20 mouse cellular contexts compared by ENCODE assay signal in genomic region chr2:74685059-74685603, GRCm38 (mm10). TPM values are rescaled to one million over a fixed set of nuclear protein-coding genes. Genes with fewer than 3 reads are reported as not detected.
DNase-seq lines count a peak whose midpoint lies in the region; ATAC-seq lines count a peak whose summit lies in the region.
"Had no signal": no experiment of that assay in that cellular context is flagged by ENCODE, and none has a peak within 500 bp of the region (broad histone marks: within the 10 kb centered on the region; RNA-seq: fewer than 3 reads in every experiment).

No protein-coding gene starts in this region.

- H3K9me3 ChIP-seq in kidney, embryonic 14.5 days (ENCODE audit: control insufficient read depth, low read length) = no peaks in the 10 kb centered on the region
- no peaks in the 10 kb centered on the region for H3K9me3 ChIP-seq in limb, embryonic 10.5 days (replicated peaks)
- no peaks in the 10 kb centered on the region for H3K9me3 ChIP-seq in limb, embryonic 13.5 days
- no peaks in the 10 kb centered on the region for H3K9me3 ChIP-seq in neural tube, embryonic 14.5 days (ENCODE audit: control insufficient read depth, low read length)
- H3K9me3 ChIP-seq: forebrain, embryonic 12.5 days; heart, embryonic 15.5 days; liver, embryonic 12.5 days had no signal

- no peaks in the 10 kb centered on the region for H3K4me1 ChIP-seq in kidney, embryonic 14.5 days (ENCODE audit: control insufficient read depth, insufficient read depth, low read length)
- peaks cover 63% of the 10 kb centered on the region for H3K4me1 ChIP-seq in limb, embryonic 10.5 days
- peaks cover 19% of the 10 kb centered on the region for H3K4me1 ChIP-seq in limb, embryonic 13.5 days
- H3K4me1 ChIP-seq in neural tube, embryonic 14.5 days (ENCODE audit: control insufficient read depth, insufficient read depth, low read length) = 0 out of 2 replicates have a peak, but pooled peaks cover 4% of the 10 kb centered on the region

- DNase-seq in kidney, postnatal 4 days = no peak
- DNase-seq in limb, embryonic 10.5 days (ENCODE audit: low spot score) = peak; percentile 47
- DNase-seq in testis, postnatal 14 days (ENCODE audit: low spot score) = no peak
- no peak for DNase-seq in Muller cell, postnatal 12 days (ENCODE audit: inconsistent ontology term)
- DNase-seq: cerebellum, adult 18-20 months; cerebellum, postnatal 25 days; heart, adult 18-20 months; kidney, adult 8-10 months; layer of hippocampus, postnatal 36 days; lung, adult 2 months; thymus, postnatal 4 days had no signal

- peak overlapping the region; percentile 85 for H3K4me3 ChIP-seq in kidney, embryonic 14.5 days (ENCODE audit: low read length)
- H3K4me3 ChIP-seq in limb, embryonic 10.5 days = peak overlapping the region; percentile 80
- peak overlapping the region; percentile 79 for H3K4me3 ChIP-seq in limb, embryonic 13.5 days
- peak overlapping the region; percentile 42; the same call in 1 of the 2 replicates for H3K4me3 ChIP-seq in neural tube, embryonic 14.5 days (ENCODE audit: low read depth, low read length)
- H3K4me3 ChIP-seq: forebrain, embryonic 12.5 days; heart, embryonic 15.5 days; layer of hippocampus, adult 2 months; liver, embryonic 12.5 days had no signal

- peak overlapping the region; percentile 85 for H3K4me2 ChIP-seq in kidney, embryonic 14.5 days (replicated peaks; ENCODE audit: low read depth, low read length)
- peak overlapping the region; percentile 75 for H3K4me2 ChIP-seq in limb, embryonic 13.5 days (replicated peaks)
- peak overlapping the region; percentile 41; the same call in 1 of the 2 replicates for H3K4me2 ChIP-seq in neural tube, embryonic 14.5 days (ENCODE audit: low read depth, low read length)
- H3K4me2 ChIP-seq: forebrain, embryonic 12.5 days; heart, embryonic 15.5 days; liver, embryonic 12.5 days had no signal

- WGBS in kidney, embryonic 14.5 days = 7% methylated on average over 4 of the region's 4 CpGs
- WGBS in limb, embryonic 10.5 days = 2% methylated on average over 4 of the region's 4 CpGs
- WGBS in limb, embryonic 13.5 days = 15% methylated on average over 4 of the region's 4 CpGs
- 10% methylated on average over 4 of the region's 4 CpGs for WGBS in neural tube, embryonic 14.5 days

- H3K27me3 ChIP-seq in kidney, embryonic 14.5 days (ENCODE audit: control insufficient read depth, insufficient read depth, low read length) = peaks cover 20% of the 10 kb centered on the region; the same call in 1 of the 2 replicates
- peaks cover 72% of the 10 kb centered on the region for H3K27me3 ChIP-seq in limb, embryonic 10.5 days (ENCODE audit: low read depth, poor library complexity, severe bottlenecking)
- peaks cover 59% of the 10 kb centered on the region for H3K27me3 ChIP-seq in limb, embryonic 13.5 days
- peaks cover 42% of the 10 kb centered on the region for H3K27me3 ChIP-seq in neural tube, embryonic 14.5 days (ENCODE audit: control insufficient read depth, insufficient read depth, low read length)

- peak overlapping the region; percentile 97; the same call in 1 of the 2 replicates for H3K27ac ChIP-seq in kidney, embryonic 14.5 days (ENCODE audit: low read depth, low read length)
- H3K27ac ChIP-seq in limb, embryonic 10.5 days = peak overlapping the region; percentile 99
- peak overlapping the region; percentile 98 for H3K27ac ChIP-seq in limb, embryonic 13.5 days
- H3K27ac ChIP-seq in neural tube, embryonic 14.5 days (ENCODE audit: low read depth, low read length) = no peak overlapping the region
- H3K27ac ChIP-seq: forebrain, embryonic 12.5 days; heart, embryonic 15.5 days; layer of hippocampus, adult 2 months; liver, embryonic 12.5 days had no signal

- ATAC-seq in kidney, embryonic 14.5 days (ENCODE audit: low FRiP score, low TSS enrichment) = no peak
- no peak for ATAC-seq in limb, embryonic 13.5 days (ENCODE audit: low FRiP score, low read depth)
- ATAC-seq in neural tube, embryonic 14.5 days (ENCODE audit: low read depth) = no peak
- ATAC-seq: liver, embryonic 12.5 days had no signal

- peak overlapping the region; percentile 99 for H3K9ac ChIP-seq in kidney, embryonic 14.5 days (ENCODE audit: low read depth, low read length)
- peak overlapping the region; percentile 99 for H3K9ac ChIP-seq in limb, embryonic 13.5 days
- no peak overlapping the region for H3K9ac ChIP-seq in neural tube, embryonic 14.5 days (replicated peaks; ENCODE audit: low read depth, low read length)
- H3K9ac ChIP-seq: forebrain, embryonic 12.5 days; heart, embryonic 15.5 days; liver, embryonic 12.5 days had no signal

- H3K36me3 ChIP-seq in kidney, embryonic 14.5 days (ENCODE audit: control insufficient read depth, insufficient read depth, low read length) = peaks cover 2% of the 10 kb centered on the region; the same call in 1 of the 2 replicates
- peaks cover 18% of the 10 kb centered on the region for H3K36me3 ChIP-seq in limb, embryonic 10.5 days
- H3K36me3 ChIP-seq in limb, embryonic 13.5 days = 0 out of 2 replicates have a peak, but pooled peaks cover 8% of the 10 kb centered on the region
- H3K36me3 ChIP-seq in neural tube, embryonic 14.5 days (ENCODE audit: control insufficient read depth, insufficient read depth, low read length) = no peaks in the 10 kb centered on the region
- H3K36me3 ChIP-seq: forebrain, embryonic 12.5 days; heart, embryonic 15.5 days; liver, embryonic 12.5 days had no signal

RNA-seq across cellular contexts. Expression of gene Hoxd11, which starts 5.8 kb away (rescaled TPM):
- polyA plus RNA-seq in kidney, embryonic 14.5 days (2014; fragmentation: Nextera tagmentation; extraction: Ambion mirVana) = 54.5 and 56.2 TPM in 2 replicates
- polyA plus RNA-seq in limb, embryonic 10.5 days (2016; fragmentation: Nextera tagmentation; extraction: Ambion mirVana) = 31.0 and 34.6 TPM in 2 replicates
- polyA plus RNA-seq in limb, embryonic 13.5 days (2015; fragmentation: Nextera tagmentation; extraction: Ambion mirVana) = 19.1 TPM in 2 replicates
- polyA plus RNA-seq in neural tube, embryonic 14.5 days (2014; fragmentation: Nextera tagmentation; extraction: Ambion mirVana) = 0.09 TPM in 1 of 2 replicates, not detected in the other
- polyA plus RNA-seq: C2C12; forebrain, embryonic 12.5 days; frontal cortex, adult 2 months; heart, embryonic 15.5 days; liver, embryonic 12.5 days; lung, adult 2 months had no signal

RNA-seq across cellular contexts. Expression of gene Hoxd10, which starts 6.6 kb away (rescaled TPM):
- 45.1 and 45.9 TPM in 2 replicates for polyA plus RNA-seq in kidney, embryonic 14.5 days (2014; fragmentation: Nextera tagmentation; extraction: Ambion mirVana)
- polyA plus RNA-seq in limb, embryonic 10.5 days (2016; fragmentation: Nextera tagmentation; extraction: Ambion mirVana) = 51.1 and 68.0 TPM in 2 replicates
- 26.0 and 26.2 TPM in 2 replicates for polyA plus RNA-seq in limb, embryonic 13.5 days (2015; fragmentation: Nextera tagmentation; extraction: Ambion mirVana)
- polyA plus RNA-seq in neural tube, embryonic 14.5 days (2014; fragmentation: Nextera tagmentation; extraction: Ambion mirVana) = 55.4 and 90.2 TPM in 2 replicates
- polyA plus RNA-seq: C2C12; forebrain, embryonic 12.5 days; frontal cortex, adult 2 months; heart, embryonic 15.5 days; liver, embryonic 12.5 days; lung, adult 2 months had no signal

RNA-seq across cellular contexts. Expression of gene Hoxd12, which starts 10.3 kb away (rescaled TPM):
- 6.2 and 7.2 TPM in 2 replicates for polyA plus RNA-seq in kidney, embryonic 14.5 days (2014; fragmentation: Nextera tagmentation; extraction: Ambion mirVana)
- 26.0 and 44.8 TPM in 2 replicates for polyA plus RNA-seq in limb, embryonic 10.5 days (2016; fragmentation: Nextera tagmentation; extraction: Ambion mirVana)
- 59.3 and 67.1 TPM in 2 replicates for polyA plus RNA-seq in limb, embryonic 13.5 days (2015; fragmentation: Nextera tagmentation; extraction: Ambion mirVana)
- polyA plus RNA-seq in neural tube, embryonic 14.5 days (2014; fragmentation: Nextera tagmentation; extraction: Ambion mirVana) = not detected in 2 replicates
- polyA plus RNA-seq: C2C12; forebrain, embryonic 12.5 days; frontal cortex, adult 2 months; heart, embryonic 15.5 days; liver, embryonic 12.5 days; lung, adult 2 months had no signal

RNA-seq across cellular contexts. Expression of gene Hoxd9, which starts 12.4 kb away (rescaled TPM):
- 36.2 and 47.9 TPM in 2 replicates for polyA plus RNA-seq in kidney, embryonic 14.5 days (2014; fragmentation: Nextera tagmentation; extraction: Ambion mirVana)
- polyA plus RNA-seq in limb, embryonic 10.5 days (2016; fragmentation: Nextera tagmentation; extraction: Ambion mirVana) = 38.0 and 52.3 TPM in 2 replicates
- polyA plus RNA-seq in limb, embryonic 13.5 days (2015; fragmentation: Nextera tagmentation; extraction: Ambion mirVana) = 10.7 and 10.9 TPM in 2 replicates
- 20.9 and 37.4 TPM in 2 replicates for polyA plus RNA-seq in neural tube, embryonic 14.5 days (2014; fragmentation: Nextera tagmentation; extraction: Ambion mirVana)
- polyA plus RNA-seq: C2C12; forebrain, embryonic 12.5 days had no signal

RNA-seq across cellular contexts. Expression of gene Hoxd13, which starts 17.0 kb away (rescaled TPM):
- 0.17 and 0.22 TPM in 2 replicates for polyA plus RNA-seq in kidney, embryonic 14.5 days (2014; fragmentation: Nextera tagmentation; extraction: Ambion mirVana)
- 9.3 and 17.8 TPM in 2 replicates for polyA plus RNA-seq in limb, embryonic 10.5 days (2016; fragmentation: Nextera tagmentation; extraction: Ambion mirVana)
- 48.5 and 55.5 TPM in 2 replicates for polyA plus RNA-seq in limb, embryonic 13.5 days (2015; fragmentation: Nextera tagmentation; extraction: Ambion mirVana)
- polyA plus RNA-seq in neural tube, embryonic 14.5 days (2014; fragmentation: Nextera tagmentation; extraction: Ambion mirVana) = not detected in 2 replicates
- polyA plus RNA-seq: C2C12; forebrain, embryonic 12.5 days; frontal cortex, adult 2 months; heart, embryonic 15.5 days; liver, embryonic 12.5 days had no signal

Comparison
In these comparisons a context has a peak if more than half of its experiments do, and no peak if none do; other contexts are left out.
1. RNA of gene Hoxd11, which starts 5.8 kb away (polyA plus RNA-seq): 54.5 to 56.2 TPM in kidney, embryonic 14.5 days, 31.0 to 34.6 TPM in limb, embryonic 10.5 days and 19.1 TPM in limb, embryonic 13.5 days; 0.09 TPM in neural tube, embryonic 14.5 days; every median in the first group is over 10 times any median in the second.
2. Peak in every context shown above with its lines, with median percentiles within 50 percentile points of each other: H3K4me2 ChIP-seq and H3K4me3 ChIP-seq.